Mouse (Mus musculus) frontal cortex, adult 2 months (tissue): ENCODE measurements around the gene Rab12. TPM values are rescaled to one million over a fixed set of nuclear protein-coding genes. Genes with fewer than 3 reads are reported as not detected.

Experiments used
- DNase-seq, 2 experiments: peaks; one replicate each; pipeline ENCODE4 v3.0.0; 2022; ENCODE audit warnings: low spot score in 1 of 2; ENCODE audit errors: extremely low spot score in 1 of 2
- polyA plus RNA-seq: library from polyadenylated mRNA; depleted of rRNA; stranded (reverse); fragments of >200 nt; gene quantifications from 2 replicates; pipeline ENCODE4 v1.2.3, GENCODE M21; 2012

Gene Rab12
- polyA plus RNA-seq, 1 experiment: 127 TPM

- DNase-seq: no peak
These were observed 16.1 kb downstream of the Rab12 start for GRCm38 (mm10) chr17:66503466-66503865.

GRCm38 (mm10) chr17:66502865-66503264 lies 16.7 kb downstream of the Rab12 start:
- no peak for DNase-seq

GRCm38 (mm10) chr17:66498598-66498997 lies 20.9 kb downstream of the Rab12 start:
- no peak for DNase-seq

GRCm38 (mm10) chr17:66496589-66496988 lies 22.9 kb downstream of the Rab12 start:
- DNase-seq: no peak

- DNase-seq: peak; percentile 67 to 87
These were observed 29.4 kb downstream of the Rab12 start for GRCm38 (mm10) chr17:66490022-66490601.

- DNase-seq: no peak
These were observed 33.0 kb downstream of the Rab12 start for GRCm38 (mm10) chr17:66486576-66486975.

GRCm38 (mm10) chr17:66485742-66486141 lies 33.8 kb downstream of the Rab12 start:
- peak; percentile 56 to 92 for DNase-seq

- no peak for DNase-seq
These were observed 34.6 kb downstream of the Rab12 start for GRCm38 (mm10) chr17:66484965-66485364.

- DNase-seq: no peak
These were observed 35.7 kb downstream of the Rab12 start for GRCm38 (mm10) chr17:66483651-66484454.

GRCm38 (mm10) chr17:66481295-66481694 lies 38.2 kb downstream of the Rab12 start:
- no peak for DNase-seq

- no peak for DNase-seq
These were observed 38.8 kb downstream of the Rab12 start for GRCm38 (mm10) chr17:66480491-66481278.

- DNase-seq: no peak
These were observed 39.6 kb downstream of the Rab12 start for GRCm38 (mm10) chr17:66479813-66480490.

- DNase-seq: peak; percentile 33 to 78
These were observed 40.2 kb downstream of the Rab12 start for GRCm38 (mm10) chr17:66479311-66479710.

- DNase-seq: no peak
These were observed 46.3 kb downstream of the Rab12 start for GRCm38 (mm10) chr17:66473205-66473604.

- no peak for DNase-seq
These were observed 47.8 kb downstream of the Rab12 start for GRCm38 (mm10) chr17:66471775-66472174.

GRCm38 (mm10) chr17:66471252-66471651 lies 48.3 kb downstream of the Rab12 start:
- no peak for DNase-seq

GRCm38 (mm10) chr17:66470020-66470419 lies 49.5 kb downstream of the Rab12 start:
- DNase-seq: peak in 1 of 2 experiments; percentile 43

- no peak for DNase-seq
These were observed 62.3 kb downstream of the Rab12 start for GRCm38 (mm10) chr17:66457278-66457677.

GRCm38 (mm10) chr17:66451143-66451542 lies 68.4 kb downstream of the Rab12 start:
- peak in 1 of 2 experiments; percentile 97 for DNase-seq

- no peak for DNase-seq
These were observed 68.9 kb downstream of the Rab12 start for GRCm38 (mm10) chr17:66450526-66451070.
